Mouse (Mus musculus) heart, embryonic 10.5 days (tissue): ENCODE results near the gene Rcbtb2. TPM values are rescaled to one million over a fixed set of nuclear protein-coding genes. Genes with fewer than 3 reads are reported as not detected.

ENCODE experiments used
- DNase-seq: peaks from one replicate; pipeline ENCODE4 v3.0.0-alpha.2; 2017; ENCODE audit warnings: low spot score
- H3K27ac ChIP-seq: fragments of 300-500 bp; sonication (generic); 2 replicates; pipeline ENCODE4 v1.5.1; 2016; ENCODE audit warnings: mild to moderate bottlenecking
- H3K27me3 ChIP-seq: fragments of 300-500 bp; sonication (generic); 2 replicates; pipeline ENCODE4 v1.6.1; 2016; ENCODE audit warnings: mild to moderate bottlenecking; ENCODE audit not compliant: poor library complexity, insufficient read depth, severe bottlenecking
- H3K36me3 ChIP-seq: fragments of 300-500 bp; sonication (generic); 2 replicates; pipeline ENCODE4 v1.6.1; 2016; ENCODE audit warnings: mild to moderate bottlenecking, moderate library complexity
- H3K4me1 ChIP-seq: fragments of 300-500 bp; sonication (generic); 2 replicates; pipeline ENCODE4 v1.6.1; 2016; ENCODE audit warnings: mild to moderate bottlenecking
- H3K4me3 ChIP-seq: fragments of 300-500 bp; sonication (generic); 2 replicates; pipeline ENCODE4 v1.5.1; 2016; ENCODE audit warnings: mild to moderate bottlenecking, moderate library complexity
- H3K9me3 ChIP-seq: fragments of 300-500 bp; sonication (generic); 2 replicates; pipeline ENCODE4 v1.6.1; 2016; ENCODE audit warnings: mild to moderate bottlenecking, moderate library complexity
- WGBS: fragments of 180-500 bp; shearing (Covaris S2); methylation state at CpG from one replicate; pipeline ENCODE4 v1.1.7; 2016; 5-methylcytosine and 5-hydroxymethylcytosine counted together
- polyA plus RNA-seq: library from polyadenylated mRNA; unstranded; fragments of >200 nt; fragmentation: Nextera tagmentation; extraction: Ambion mirVana; gene quantifications from 2 replicates; pipeline ENCODE4 v1.2.1, GENCODE M21; 2016

The Rcbtb2 gene
- polyA plus RNA-seq, 1 experiment from 2014 or later: 99.9 TPM

GRCm38 (mm10) chr14:73142896-73143709 lies 20.3 kb downstream of the Rcbtb2 start:
- under 1% methylated on average over 87 of the region's 88 CpGs for WGBS
- peaks cover 18% of the 10 kb centered on the region; the same call in 1 of the 2 replicates for H3K4me1 ChIP-seq

GRCm38 (mm10) chr14:73143710-73144420 lies 21.0 kb downstream of the Rcbtb2 start:
- WGBS: 43% methylated on average over 25 of the region's 25 CpGs
- no peak for DNase-seq

More at GRCm38 (mm10) chr14:73142896-73143709, 20.3 kb downstream of the Rcbtb2 start:
- Histone ChIP-seq H3K27ac (peak overlapping the region; percentile 100), H3K27me3 (no peaks in the 10 kb centered on the region), H3K4me3 (peak overlapping the region; percentile 93), H3K9me3 (no peaks in the 10 kb centered on the region), H3K36me3 (peaks cover 11% of the 10 kb centered on the region; the same call in 1 of the 2 replicates)
- DNase-seq: peak; percentile 91

GRCm38 (mm10) chr14:73145531-73145930 lies 22.7 kb downstream of the Rcbtb2 start:
- Histone ChIP-seq H3K27ac (no peak overlapping the region), H3K4me1 (peaks cover 18% of the 10 kb centered on the region; the same call in 1 of the 2 replicates), H3K4me3 (no peak overlapping the region), H3K27me3 (no peaks in the 10 kb centered on the region), H3K9me3 (no peaks in the 10 kb centered on the region), H3K36me3 (peaks cover 11% of the 10 kb centered on the region; the same call in 1 of the 2 replicates)
- DNase-seq: no peak
- WGBS: 94% methylated on average over 4 of the region's 4 CpGs

More at GRCm38 (mm10) chr14:73143710-73144420, 21.0 kb downstream of the Rcbtb2 start:
- Histone ChIP-seq H3K27me3 (no peaks in the 10 kb centered on the region), H3K27ac (peak overlapping the region; percentile 100), H3K4me1 (peaks cover 18% of the 10 kb centered on the region; the same call in 1 of the 2 replicates), H3K36me3 (peaks cover 11% of the 10 kb centered on the region; the same call in 1 of the 2 replicates), H3K9me3 (no peaks in the 10 kb centered on the region), H3K4me3 (peak overlapping the region; percentile 93)

GRCm38 (mm10) chr14:73146721-73147120 lies 23.9 kb downstream of the Rcbtb2 start:
- no peaks in the 10 kb centered on the region for H3K9me3 ChIP-seq
- no peak overlapping the region for H3K4me3 ChIP-seq
- peaks cover 14% of the 10 kb centered on the region; the same call in 1 of the 2 replicates for H3K36me3 ChIP-seq
- H3K4me1 ChIP-seq: peaks cover 18% of the 10 kb centered on the region; the same call in 1 of the 2 replicates
- no peak overlapping the region for H3K27ac ChIP-seq
- 41% methylated on average over 3 of the region's 3 CpGs for WGBS
- H3K27me3 ChIP-seq: no peaks in the 10 kb centered on the region
- no peak for DNase-seq

- H3K36me3 ChIP-seq: peaks cover 17% of the 10 kb centered on the region; the same call in 1 of the 2 replicates
These were observed 25.3 kb downstream of the Rcbtb2 start for GRCm38 (mm10) chr14:73148125-73148524.

GRCm38 (mm10) chr14:73161303-73161702 lies 38.5 kb downstream of the Rcbtb2 start:
- Histone ChIP-seq H3K27ac (no peak overlapping the region), H3K4me1 (no peaks in the 10 kb centered on the region), H3K27me3 (no peaks in the 10 kb centered on the region), H3K9me3 (no peaks in the 10 kb centered on the region), H3K4me3 (no peak overlapping the region), H3K36me3 (peaks cover 95% of the 10 kb centered on the region)
- 85% methylated on average over 4 of the region's 5 CpGs for WGBS
- no peak for DNase-seq

More at GRCm38 (mm10) chr14:73148125-73148524, 25.3 kb downstream of the Rcbtb2 start:
- peaks cover 14% of the 10 kb centered on the region; the same call in 1 of the 2 replicates for H3K4me1 ChIP-seq
- 91% methylated on average over 3 of the region's 3 CpGs for WGBS
- H3K27me3 ChIP-seq: no peaks in the 10 kb centered on the region
- DNase-seq: no peak
- H3K27ac ChIP-seq: no peak overlapping the region
- no peak overlapping the region for H3K4me3 ChIP-seq
- no peaks in the 10 kb centered on the region for H3K9me3 ChIP-seq

GRCm38 (mm10) chr14:73162192-73162800 lies 39.5 kb downstream of the Rcbtb2 start:
- Histone ChIP-seq H3K9me3 (no peaks in the 10 kb centered on the region), H3K4me1 (no peaks in the 10 kb centered on the region), H3K27ac (no peak overlapping the region), H3K27me3 (no peaks in the 10 kb centered on the region), H3K4me3 (no peak overlapping the region), H3K36me3 (peaks cover 92% of the 10 kb centered on the region)
- no peak for DNase-seq
- 93% methylated on average over 13 of the region's 13 CpGs for WGBS

- H3K4me1 ChIP-seq: no peaks in the 10 kb centered on the region
- no peak for DNase-seq
- 86% methylated on average over 10 of the region's 10 CpGs for whole genome bisulfite sequencing
- H3K9me3 ChIP-seq: no peaks in the 10 kb centered on the region
- H3K4me3 ChIP-seq: no peak overlapping the region
- H3K27ac ChIP-seq: no peak overlapping the region
- no peaks in the 10 kb centered on the region for H3K27me3 ChIP-seq
- peaks cover 93% of the 10 kb centered on the region for H3K36me3 ChIP-seq
These were observed 40.6 kb downstream of the Rcbtb2 start for GRCm38 (mm10) chr14:73163363-73163998.

GRCm38 (mm10) chr14:73165136-73165535 lies 42.3 kb downstream of the Rcbtb2 start:
- H3K27me3 ChIP-seq: no peaks in the 10 kb centered on the region
- 89% methylated on average over 6 of the region's 6 CpGs for WGBS
- no peak overlapping the region for H3K27ac ChIP-seq
- no peak overlapping the region for H3K4me3 ChIP-seq
- DNase-seq: no peak
- peaks cover 91% of the 10 kb centered on the region for H3K36me3 ChIP-seq
- H3K9me3 ChIP-seq: no peaks in the 10 kb centered on the region
- H3K4me1 ChIP-seq: no peaks in the 10 kb centered on the region

GRCm38 (mm10) chr14:73168605-73169004 lies 45.8 kb downstream of the Rcbtb2 start:
- Histone ChIP-seq H3K27ac (no peak overlapping the region), H3K36me3 (peaks cover 91% of the 10 kb centered on the region), H3K27me3 (no peaks in the 10 kb centered on the region), H3K4me1 (no peaks in the 10 kb centered on the region), H3K9me3 (no peaks in the 10 kb centered on the region), H3K4me3 (no peak overlapping the region)
- WGBS: 92% methylated on average over 6 of the region's 6 CpGs
- DNase-seq: no peak

- H3K4me1 ChIP-seq: no peaks in the 10 kb centered on the region; the same call in 1 of the 2 replicates
- H3K27me3 ChIP-seq: no peaks in the 10 kb centered on the region
- H3K36me3 ChIP-seq: peaks cover 88% of the 10 kb centered on the region
- 93% methylated on average over 13 of the region's 13 CpGs for WGBS
- no peak overlapping the region for H3K27ac ChIP-seq
- no peak overlapping the region for H3K4me3 ChIP-seq
- DNase-seq: no peak
- H3K9me3 ChIP-seq: no peaks in the 10 kb centered on the region
These were observed 47.3 kb downstream of the Rcbtb2 start for GRCm38 (mm10) chr14:73169926-73170844.
